Mouse (Mus musculus): Measurements from ENCODE around the gene Tmem252. TPM values are rescaled to one million over a fixed set of nuclear protein-coding genes. Genes with fewer than 3 reads are reported as not detected.

Gene Tmem252
- polyA plus RNA-seq, 2 experiments: 0.03 to 0.11 TPM

DNA sequence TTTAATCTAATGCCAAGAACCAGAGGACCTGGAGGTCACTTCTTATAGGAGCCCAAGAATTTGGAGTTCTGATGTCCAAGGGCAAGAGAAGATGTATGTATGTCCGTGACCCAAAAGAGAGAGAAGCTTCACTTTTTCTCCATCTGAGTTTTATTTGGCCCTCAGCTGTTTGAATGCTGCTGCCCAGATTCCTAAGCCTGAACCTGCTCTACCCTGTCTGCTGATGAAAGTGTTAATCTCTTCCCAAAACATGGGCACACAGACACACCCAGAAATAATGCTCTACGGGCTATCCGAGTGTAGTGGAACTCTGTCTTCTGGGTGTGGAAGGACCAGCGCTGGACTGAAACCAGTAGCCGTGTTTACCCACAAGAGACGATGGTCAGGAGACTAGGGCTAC lies 35.8 kb upstream of the Tmem252 start:
- Histone ChIP-seq H3K4me1 (replicated peaks; ENCODE audit: control insufficient read depth in 2 of 2, insufficient read depth in 2 of 2, low read length in 1 of 2) (no peaks in the 10 kb centered on the region), H3K9me3 (ENCODE audit: control insufficient read depth, low read length) (no peaks in the 10 kb centered on the region), H3K4me2 (ENCODE audit: low read depth) (no peak overlapping the region), H3K27me3 (ENCODE audit: control insufficient read depth, insufficient read depth, low read length) (no peaks in the 10 kb centered on the region), H3K4me3 (ENCODE audit: insufficient read depth in 1 of 2, low read depth in 2 of 2, low read length in 2 of 2) (no peak overlapping the region), H3K36me3 (replicated peaks; ENCODE audit: control insufficient read depth, insufficient read depth, low read depth) (no peaks in the 10 kb centered on the region), H3K27ac (no peak overlapping the region), H3K9ac (replicated peaks) (no peak overlapping the region)
- ATAC-seq (ENCODE audit: insufficient read depth) (no peak), DNase-seq (ENCODE audit: low read depth in 3 of 3, low spot score in 3 of 3) (no peak)
- TF ChIP-seq EP300 (IDR thresholded peaks at IDR 0.05; ENCODE audit: low read depth): no peak
- TF ChIP-seq CTCF (IDR thresholded peaks at IDR 0.05; ENCODE audit: low read depth): no peak
- 74% methylated on average over 6 of the region's 6 CpGs for WGBS (ENCODE audit: insufficient replicate concordance)

DNA sequence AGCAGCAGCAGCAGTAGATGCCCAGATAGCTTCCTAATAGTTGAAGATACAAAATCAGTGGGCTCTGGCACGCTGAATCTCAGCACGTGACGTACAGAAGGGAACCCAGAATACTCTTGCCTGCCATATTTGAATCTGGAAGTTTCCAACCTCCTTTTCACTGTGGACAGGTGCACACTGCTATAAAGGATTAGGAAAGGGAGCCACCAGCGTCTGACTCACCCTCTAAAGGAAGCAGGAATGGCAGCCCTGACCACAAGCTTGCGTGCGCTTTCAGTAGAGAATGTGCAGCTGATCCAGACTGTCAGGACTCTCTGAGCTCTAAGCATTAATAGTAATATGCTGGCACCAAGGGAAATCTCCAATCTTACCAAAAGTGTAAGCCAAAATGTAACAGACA lies 32.8 kb upstream of the Tmem252 start:
- Histone ChIP-seq H3K4me3 (ENCODE audit: insufficient read depth in 1 of 2, low read depth in 2 of 2, low read length in 2 of 2) (no peak overlapping the region), H3K9ac (replicated peaks) (no peak overlapping the region), H3K4me2 (ENCODE audit: low read depth) (no peak overlapping the region), H3K36me3 (replicated peaks; ENCODE audit: control insufficient read depth, insufficient read depth, low read depth) (no peaks in the 10 kb centered on the region), H3K27me3 (ENCODE audit: control insufficient read depth, insufficient read depth, low read length) (no peaks in the 10 kb centered on the region), H3K9me3 (ENCODE audit: control insufficient read depth, low read length) (no peaks in the 10 kb centered on the region), H3K27ac (no peak overlapping the region), H3K4me1 (replicated peaks; ENCODE audit: control insufficient read depth in 2 of 2, insufficient read depth in 2 of 2, low read length in 1 of 2) (no peaks in the 10 kb centered on the region)
- no peak for TF ChIP-seq CTCF (IDR thresholded peaks at IDR 0.05; ENCODE audit: low read depth)
- no peak for TF ChIP-seq EP300 (IDR thresholded peaks at IDR 0.05; ENCODE audit: low read depth)
- ATAC-seq (ENCODE audit: insufficient read depth) (no peak), DNase-seq (ENCODE audit: low read depth in 3 of 3, low spot score in 3 of 3) (no peak)
- 62% methylated on average over 6 of the region's 6 CpGs for WGBS (ENCODE audit: insufficient replicate concordance)

DNA sequence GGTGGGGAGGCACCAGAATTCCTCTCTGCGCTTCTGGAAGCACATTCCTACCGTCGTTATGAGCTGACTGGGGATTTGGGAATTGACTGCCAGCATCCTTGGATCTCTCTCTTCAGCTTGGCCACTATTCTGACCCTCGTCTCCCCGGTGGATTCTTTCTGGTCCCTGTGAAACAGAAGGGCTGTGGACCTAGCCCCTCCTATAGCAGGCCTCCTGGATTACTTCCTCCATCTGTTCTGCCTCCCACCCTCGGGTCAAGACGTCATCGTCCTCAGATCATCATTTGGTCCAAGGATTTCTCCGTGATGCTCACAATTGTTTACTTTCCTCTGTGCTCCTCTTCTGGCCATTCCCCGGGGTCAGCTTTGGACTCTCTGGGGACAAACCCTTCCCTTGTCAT lies 28.8 kb upstream of the Tmem252 start:
- ATAC-seq (ENCODE audit: insufficient read depth) (no peak), DNase-seq (ENCODE audit: low read depth in 3 of 3, low spot score in 3 of 3) (no peak)
- TF ChIP-seq EP300 (IDR thresholded peaks at IDR 0.05; ENCODE audit: low read depth) (no peak), CTCF (IDR thresholded peaks at IDR 0.05; ENCODE audit: low read depth) (no peak)
- Histone ChIP-seq H3K4me3 (ENCODE audit: insufficient read depth in 1 of 2, low read depth in 2 of 2, low read length in 2 of 2) (no peak overlapping the region), H3K4me2 (ENCODE audit: low read depth) (no peak overlapping the region), H3K9me3 (ENCODE audit: control insufficient read depth, low read length) (no peaks in the 10 kb centered on the region), H3K4me1 (replicated peaks; ENCODE audit: control insufficient read depth in 2 of 2, insufficient read depth in 2 of 2, low read length in 1 of 2) (no peaks in the 10 kb centered on the region), H3K9ac (replicated peaks) (no peak overlapping the region), H3K27me3 (ENCODE audit: control insufficient read depth, insufficient read depth, low read length) (no peaks in the 10 kb centered on the region), H3K36me3 (replicated peaks; ENCODE audit: control insufficient read depth, insufficient read depth, low read depth) (no peaks in the 10 kb centered on the region), H3K27ac (no peak overlapping the region)
- 59% methylated on average over 10 of the region's 10 CpGs for WGBS (ENCODE audit: insufficient replicate concordance)

DNA sequence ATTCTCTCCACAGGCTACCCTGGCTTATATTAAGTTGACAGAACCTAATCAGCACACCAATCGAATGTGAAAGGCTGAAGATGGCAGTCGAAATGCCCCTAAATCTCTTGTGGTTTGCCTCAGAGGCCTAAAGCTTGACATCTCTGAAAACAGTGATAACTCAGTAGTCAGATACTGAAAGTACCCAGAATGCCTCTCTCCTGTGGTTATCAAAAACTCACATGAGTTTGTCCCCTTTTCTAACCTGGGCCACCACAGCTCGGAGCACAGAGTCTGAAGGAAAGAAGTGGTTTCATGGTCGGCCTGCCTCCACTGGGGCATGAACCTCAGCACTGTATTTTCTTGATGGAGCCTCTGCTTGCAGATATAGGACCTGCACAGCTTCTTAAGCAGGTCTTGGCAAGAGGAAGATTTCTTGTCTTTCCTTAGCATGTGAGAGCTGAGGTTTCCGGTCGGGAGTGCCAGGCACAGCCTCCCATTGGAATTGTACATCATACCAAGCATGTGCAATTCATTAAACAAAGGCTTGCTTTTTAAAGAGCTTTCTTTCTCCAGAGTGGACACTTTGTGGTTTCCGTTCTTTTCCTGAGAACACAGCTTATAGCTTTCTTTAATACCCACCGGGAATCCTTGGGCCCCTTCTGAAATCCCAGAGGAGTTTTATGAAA lies 27.5 kb upstream of the Tmem252 start:
- no peak for TF ChIP-seq EP300 (IDR thresholded peaks at IDR 0.05; ENCODE audit: low read depth)
- no peak for TF ChIP-seq CTCF (IDR thresholded peaks at IDR 0.05; ENCODE audit: low read depth)
- Histone ChIP-seq H3K9ac (replicated peaks) (no peak overlapping the region), H3K9me3 (ENCODE audit: control insufficient read depth, low read length) (no peaks in the 10 kb centered on the region), H3K36me3 (replicated peaks; ENCODE audit: control insufficient read depth, insufficient read depth, low read depth) (no peaks in the 10 kb centered on the region), H3K27me3 (ENCODE audit: control insufficient read depth, insufficient read depth, low read length) (no peaks in the 10 kb centered on the region), H3K4me2 (ENCODE audit: low read depth) (no peak overlapping the region), H3K27ac (no peak overlapping the region), H3K4me1 (replicated peaks; ENCODE audit: control insufficient read depth in 2 of 2, insufficient read depth in 2 of 2, low read length in 1 of 2) (no peaks in the 10 kb centered on the region), H3K4me3 (ENCODE audit: insufficient read depth in 1 of 2, low read depth in 2 of 2, low read length in 2 of 2) (no peak overlapping the region)
- 47% methylated on average over 8 of the region's 8 CpGs for WGBS (ENCODE audit: insufficient replicate concordance)
- ATAC-seq (ENCODE audit: insufficient read depth) (no peak), DNase-seq (ENCODE audit: low read depth in 3 of 3, low spot score in 3 of 3) (no peak)

DNA sequence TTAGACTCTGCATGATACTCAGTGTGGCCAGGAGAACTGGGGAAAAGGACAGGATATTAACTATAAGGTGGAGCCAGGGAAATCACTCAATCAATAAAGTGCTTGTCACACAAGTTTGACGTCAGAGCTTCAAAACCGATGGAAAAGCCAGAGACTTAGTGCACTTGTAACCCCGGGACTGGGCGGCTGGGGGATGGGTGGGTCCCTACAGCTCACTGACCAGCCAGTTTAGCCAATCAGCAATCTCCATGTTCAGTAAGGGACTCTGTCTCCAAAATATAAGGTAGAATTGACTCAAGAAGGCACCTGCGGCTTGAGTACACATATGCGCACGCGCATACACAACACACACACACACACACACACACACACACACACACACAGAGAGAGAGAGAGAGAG lies 25.8 kb upstream of the Tmem252 start:
- ATAC-seq (ENCODE audit: insufficient read depth): no peak

More for the DNA sequence above, 25.8 kb upstream of the Tmem252 start:
- Histone ChIP-seq H3K4me3 (ENCODE audit: insufficient read depth in 1 of 2, low read depth in 2 of 2, low read length in 2 of 2) (no peak overlapping the region), H3K27me3 (ENCODE audit: control insufficient read depth, insufficient read depth, low read length) (no peaks in the 10 kb centered on the region), H3K36me3 (replicated peaks; ENCODE audit: control insufficient read depth, insufficient read depth, low read depth) (no peaks in the 10 kb centered on the region), H3K9ac (replicated peaks) (no peak overlapping the region), H3K27ac (no peak overlapping the region), H3K4me2 (ENCODE audit: low read depth) (no peak overlapping the region), H3K4me1 (replicated peaks; ENCODE audit: control insufficient read depth in 2 of 2, insufficient read depth in 2 of 2, low read length in 1 of 2) (no peaks in the 10 kb centered on the region), H3K9me3 (ENCODE audit: control insufficient read depth, low read length) (no peaks in the 10 kb centered on the region)
- 67% methylated on average over 8 of the region's 8 CpGs for WGBS (ENCODE audit: insufficient replicate concordance)
- TF ChIP-seq EP300 (IDR thresholded peaks at IDR 0.05; ENCODE audit: low read depth) (no peak), CTCF (IDR thresholded peaks at IDR 0.05; ENCODE audit: low read depth) (no peak)
- no peak for DNase-seq (ENCODE audit: low read depth in 3 of 3, low spot score in 3 of 3)

Data from liver, embryonic 14.5 days (tissue).